Mouse (Mus musculus): ENCODE measurements around the gene Ocm.

Gene Ocm

DNA sequence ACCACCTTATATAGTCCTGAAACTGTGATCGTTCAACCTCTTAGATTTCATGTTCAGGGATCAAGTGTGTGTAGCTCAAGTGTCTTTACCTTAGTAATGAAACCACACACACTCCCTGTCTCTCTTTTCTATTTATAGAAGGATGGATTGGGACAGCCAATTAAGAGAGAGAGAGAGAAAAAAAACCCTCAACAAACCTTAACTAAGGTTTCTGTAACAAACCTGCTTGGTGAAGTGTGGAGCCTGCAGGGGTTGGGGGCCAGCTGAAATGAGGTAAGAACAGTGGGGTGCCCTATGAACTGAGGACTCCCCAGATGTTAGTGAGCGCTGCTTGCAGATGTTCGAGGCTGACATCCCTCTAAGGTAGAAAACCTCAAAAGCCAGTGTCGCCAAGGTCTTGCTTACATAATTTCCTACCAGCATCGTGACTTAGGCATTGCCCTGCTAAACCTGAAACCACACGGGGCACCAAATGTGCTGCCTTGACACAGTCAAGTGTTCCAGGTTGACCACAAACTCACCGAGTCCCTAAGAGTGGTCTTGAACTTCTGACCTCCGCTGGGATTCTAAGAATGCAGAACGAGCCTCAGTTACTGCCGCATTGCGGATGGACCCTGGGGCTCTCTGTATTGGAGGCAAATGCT is at the start of gene Ocm:
Ocm (minus strand) TSS at position 51 of the 644 bp plus-strand sequence.
- no peak for DNase-seq (ENCODE audit: low spot score in 2 of 2)

DNA sequence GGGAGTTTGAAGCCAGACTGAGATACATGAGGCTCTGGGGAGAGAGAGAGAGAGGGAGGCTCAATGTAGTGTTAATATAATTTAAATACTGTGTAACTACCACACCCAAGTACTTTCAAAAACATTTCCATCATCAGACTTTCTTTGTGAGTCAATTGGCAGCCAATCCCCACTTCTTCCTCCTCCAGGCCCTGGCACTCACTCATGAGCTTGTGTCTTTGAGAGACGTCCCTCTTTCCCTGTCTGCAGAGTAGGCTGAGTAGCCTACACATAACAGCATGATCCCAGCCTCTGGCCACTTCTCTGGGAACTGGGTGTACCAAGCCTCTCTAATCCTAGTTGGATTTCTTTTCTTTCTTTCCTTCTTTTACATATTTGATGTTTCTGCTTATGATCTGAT is 44.8 kb upstream of the Ocm start:
- DNase-seq (ENCODE audit: low spot score in 2 of 2): no peak

DNA sequence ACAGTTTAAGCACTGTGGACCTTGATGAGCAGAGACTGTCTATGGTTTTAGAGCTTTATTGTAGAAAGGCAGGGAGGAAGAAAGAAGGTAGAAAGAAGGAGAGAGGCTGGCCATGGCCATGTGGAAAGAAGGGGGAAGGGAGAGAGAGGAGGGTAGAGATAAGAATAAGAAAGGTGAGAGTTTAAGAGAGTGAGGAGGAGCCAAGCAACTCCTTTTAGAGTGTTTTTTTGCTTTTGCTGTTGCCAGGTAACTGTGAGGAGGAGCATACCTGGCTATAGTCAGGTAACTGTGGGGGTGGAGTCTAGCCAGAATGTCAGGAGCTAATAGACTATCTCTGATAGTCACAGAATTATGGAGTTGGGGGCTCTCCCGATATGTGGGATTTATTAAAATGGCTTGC is 43.6 kb upstream of the Ocm start:
- no peak for DNase-seq (ENCODE audit: low spot score in 2 of 2)

DNA sequence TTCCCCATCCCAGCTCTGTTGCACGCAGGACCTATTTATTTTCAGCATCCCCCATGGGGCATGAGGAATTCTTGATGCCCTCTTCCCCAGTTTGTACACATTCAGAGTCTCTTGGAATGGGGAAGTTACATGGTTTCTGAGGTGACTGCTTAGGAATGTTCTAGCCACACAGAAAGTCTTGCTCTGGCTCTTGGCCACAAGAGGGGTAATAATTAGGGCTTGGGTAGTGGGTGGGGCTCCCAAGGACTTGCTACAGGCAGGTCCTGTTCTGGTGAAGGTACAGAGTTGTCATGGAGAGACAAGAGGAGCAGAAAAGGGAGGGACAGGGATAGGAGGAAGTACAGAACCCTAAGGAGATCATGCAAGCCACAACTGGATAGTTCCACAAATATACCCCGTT is 39.6 kb upstream of the Ocm start:
- no peak for DNase-seq (ENCODE audit: low spot score in 2 of 2)

DNA sequence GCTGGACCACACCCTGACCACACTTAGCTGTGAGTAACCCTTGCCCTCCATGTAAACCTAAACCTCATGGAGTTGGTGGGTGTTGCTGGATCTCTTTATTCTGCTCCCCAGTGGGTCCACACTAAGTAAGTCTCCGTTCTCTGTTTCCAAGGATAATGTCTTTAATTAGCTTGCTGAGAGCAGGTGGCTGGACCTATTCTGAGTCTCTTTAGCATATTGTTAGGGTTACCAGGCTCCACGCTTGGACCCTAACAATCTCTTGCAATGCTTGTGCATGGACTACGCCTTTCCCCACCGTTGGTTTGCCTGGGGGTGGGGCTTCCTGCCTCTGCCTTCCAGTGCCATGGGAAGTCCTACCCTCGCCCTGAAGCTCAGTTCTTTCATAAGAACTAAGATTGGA is 37.6 kb upstream of the Ocm start:
- DNase-seq (ENCODE audit: low spot score in 2 of 2): no peak

DNA sequence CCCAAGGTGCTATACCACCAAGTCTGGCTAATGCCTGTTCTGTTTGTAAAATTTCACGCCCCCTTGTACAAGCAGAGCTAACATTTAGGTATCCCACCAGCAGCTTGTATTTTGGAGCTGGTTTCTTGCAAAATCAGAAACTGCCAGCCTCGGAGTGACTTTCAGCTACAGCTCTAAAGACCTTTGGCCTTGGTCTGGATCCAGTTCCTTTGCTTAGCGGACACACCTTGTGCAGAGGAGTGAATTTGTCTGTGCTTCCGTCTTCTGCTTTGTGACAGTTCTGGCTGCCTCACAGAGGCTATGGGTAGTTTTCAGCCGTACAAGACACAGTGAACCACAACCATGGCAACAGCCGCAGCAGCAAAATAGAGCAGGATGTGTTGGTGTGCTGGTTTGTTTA is 27.9 kb upstream of the Ocm start:
- no peak for DNase-seq (ENCODE audit: low spot score in 2 of 2)

DNA sequence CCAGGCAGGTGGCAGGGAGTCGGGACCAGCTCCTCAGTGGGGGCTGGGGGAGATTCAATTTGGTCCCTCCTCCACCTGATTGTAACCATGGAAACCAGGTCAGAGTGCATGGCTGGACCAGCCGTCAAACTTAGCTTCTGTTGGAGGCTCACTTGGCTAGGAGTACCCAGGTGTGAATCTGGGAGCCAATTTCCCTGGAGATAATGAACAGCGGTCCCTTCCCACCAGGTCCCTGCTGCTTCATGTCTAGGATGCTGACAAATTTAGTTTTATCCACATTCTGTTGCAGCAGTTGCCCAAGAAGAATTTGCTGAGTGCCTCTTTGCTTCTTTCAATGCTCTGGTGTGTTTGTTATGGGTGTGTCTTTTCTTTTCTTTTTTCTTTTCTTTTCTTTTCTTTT is 27.0 kb upstream of the Ocm start:
- DNase-seq (ENCODE audit: low spot score in 2 of 2): no peak

DNA sequence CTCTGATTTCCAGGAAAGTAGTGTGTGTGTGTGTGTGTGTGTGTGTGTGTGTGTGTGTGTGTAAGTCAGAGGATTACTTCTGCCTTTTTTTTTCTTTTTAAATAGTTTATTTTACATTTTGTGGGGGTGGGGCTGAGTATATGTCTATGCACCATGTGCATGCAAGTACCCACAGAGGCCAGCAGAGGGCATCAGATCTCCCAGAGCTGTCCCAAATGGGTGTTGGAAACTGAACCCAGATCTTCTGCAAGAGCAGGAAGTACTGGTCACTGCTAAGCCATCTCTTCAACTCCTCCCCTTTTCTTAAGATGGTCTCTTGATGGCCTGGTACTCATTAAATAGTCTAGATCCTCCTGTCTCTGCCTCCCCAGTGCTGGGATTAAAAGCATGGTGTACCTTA is 24.8 kb upstream of the Ocm start:
- no peak for DNase-seq (ENCODE audit: low spot score in 2 of 2)

DNA sequence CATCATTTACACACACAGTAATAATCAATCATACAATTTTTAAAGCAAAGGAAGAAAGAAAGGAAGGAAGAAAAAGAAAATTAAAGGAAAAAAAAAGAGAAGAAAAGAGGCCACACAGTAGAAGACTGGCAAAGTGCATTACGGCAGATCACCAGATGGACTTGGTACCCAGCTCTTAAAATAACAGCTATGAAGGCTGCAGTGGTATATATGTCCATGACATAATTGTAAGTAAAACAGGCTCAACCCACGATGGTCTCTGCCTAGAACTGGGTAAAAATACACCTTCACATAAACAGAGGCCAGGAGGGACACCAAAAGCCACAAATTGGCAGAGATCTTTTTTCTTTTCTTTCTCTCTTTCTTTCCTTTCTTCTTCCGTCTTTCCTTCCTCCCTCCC is 23.4 kb upstream of the Ocm start:
- no peak for DNase-seq (ENCODE audit: low spot score in 2 of 2)

DNA sequence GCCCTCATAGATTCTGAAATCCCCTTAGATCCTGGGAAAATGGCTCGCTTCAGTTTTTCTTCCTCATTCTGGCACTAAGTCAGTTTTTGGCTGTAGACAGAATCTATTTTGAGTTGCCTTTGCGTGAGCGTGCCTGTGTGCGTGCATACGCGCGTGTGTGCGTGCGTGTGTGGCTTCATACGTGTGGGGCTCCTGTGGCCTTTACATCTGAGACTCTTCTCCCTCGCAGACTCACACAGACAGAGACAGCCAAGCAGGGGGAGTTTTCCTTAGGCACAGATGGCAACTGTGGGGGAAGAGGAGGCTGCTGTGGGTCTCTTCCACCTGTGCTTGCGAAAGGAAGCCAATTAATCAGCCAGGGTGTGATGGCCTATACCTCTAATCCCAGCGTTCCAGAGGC is 20.9 kb upstream of the Ocm start:
- no peak for DNase-seq (ENCODE audit: low spot score in 2 of 2)

DNA sequence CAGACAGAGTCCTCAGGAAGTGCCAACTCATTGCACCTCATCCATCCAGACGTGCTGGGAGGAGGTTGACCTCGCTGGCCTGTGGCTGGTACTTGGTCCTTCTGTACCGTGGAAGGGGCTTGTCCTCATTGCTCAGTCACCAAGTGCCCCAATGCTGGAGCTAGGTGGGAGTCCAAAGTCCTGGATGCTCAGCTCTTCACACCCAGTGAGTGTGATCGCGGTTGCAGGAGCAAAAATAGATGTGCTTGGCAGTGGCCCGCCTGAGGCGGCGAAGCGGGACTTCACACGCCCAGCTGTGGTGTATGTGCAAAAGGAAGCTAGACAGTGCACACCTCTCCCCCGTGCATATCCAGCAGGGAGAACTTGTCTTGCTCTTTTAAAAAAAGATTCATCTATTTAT is 16.7 kb upstream of the Ocm start:
- no peak for DNase-seq (ENCODE audit: low spot score in 2 of 2)

DNA sequence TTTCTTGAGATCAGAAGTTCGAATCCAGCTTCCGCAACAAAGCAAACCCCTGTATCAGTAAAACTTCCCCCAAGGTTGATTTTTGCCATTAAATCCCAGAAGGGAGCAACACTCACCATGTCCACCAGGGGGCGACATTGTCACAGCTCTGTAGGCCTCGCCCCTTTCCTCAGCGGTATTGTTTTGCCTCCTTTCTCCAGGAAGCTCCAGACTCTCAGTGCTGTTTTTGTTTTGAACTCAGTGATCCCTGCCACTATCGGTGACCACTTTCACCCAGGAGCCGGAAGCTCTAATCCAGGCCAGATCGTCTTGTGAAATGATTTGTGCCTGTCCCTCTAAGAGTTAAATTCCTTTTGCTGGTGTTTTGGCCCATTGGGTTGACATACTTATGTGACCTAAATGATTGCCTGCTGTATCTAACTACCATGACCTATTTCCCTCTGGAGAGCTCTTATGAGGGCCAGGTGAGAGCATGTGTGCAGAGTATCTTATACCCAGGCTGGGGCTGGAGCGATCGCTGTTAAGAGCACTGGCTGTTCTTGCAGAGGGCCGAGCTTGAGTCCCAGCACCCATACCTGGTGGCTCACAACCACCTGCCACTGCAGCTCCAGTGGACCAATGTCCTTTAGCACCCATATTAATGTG is 14.4 kb upstream of the Ocm start:
- peak; percentile 53 to 75 for DNase-seq (ENCODE audit: low spot score in 2 of 2)

DNA sequence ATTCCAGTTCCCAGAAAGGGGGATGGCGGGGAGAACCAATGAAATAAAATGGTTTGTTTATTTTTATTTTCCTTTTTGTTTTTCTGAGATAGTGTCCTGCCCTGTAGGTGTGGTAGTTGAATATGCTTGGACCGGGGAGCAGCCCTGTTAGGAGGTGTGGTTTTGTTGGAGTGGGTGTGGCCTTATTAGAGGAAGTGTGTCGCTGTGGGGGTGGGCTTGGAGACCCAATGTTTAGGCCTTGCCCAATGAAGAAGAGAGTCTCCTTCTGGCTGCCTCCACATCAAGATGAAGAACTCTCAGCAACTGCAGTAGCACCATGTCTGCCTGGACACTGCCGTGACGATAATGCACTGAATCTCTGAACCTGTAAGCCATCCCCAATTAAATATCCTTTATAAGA is 13.4 kb upstream of the Ocm start:
- no peak for DNase-seq (ENCODE audit: low spot score in 2 of 2)

DNA sequence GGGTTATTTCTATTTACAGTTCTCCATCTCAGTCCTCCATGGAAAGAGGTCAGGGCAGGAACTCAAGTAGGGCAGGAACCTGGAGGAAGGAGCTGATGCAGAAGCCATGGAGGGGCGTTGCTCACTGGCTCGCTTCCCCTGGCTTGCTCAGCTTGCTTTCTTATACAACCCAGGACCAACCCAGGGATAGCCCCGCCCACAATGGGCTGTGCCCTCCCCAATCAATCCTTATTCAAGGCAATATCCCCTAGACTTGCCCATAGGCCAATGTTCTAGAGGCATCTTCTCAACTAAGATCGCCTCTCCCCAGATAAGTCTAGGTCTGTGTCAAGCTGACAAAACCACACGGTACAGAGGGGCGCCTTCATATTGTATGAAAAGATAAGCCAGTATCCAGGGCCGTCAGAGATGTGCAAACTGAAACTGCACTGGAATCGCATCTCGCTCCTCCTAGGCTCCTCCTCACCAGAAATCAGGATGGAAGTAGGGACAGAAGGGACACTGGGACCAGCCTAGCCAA is 12.7 kb upstream of the Ocm start:
- DNase-seq (ENCODE audit: low spot score in 2 of 2): no peak

DNA sequence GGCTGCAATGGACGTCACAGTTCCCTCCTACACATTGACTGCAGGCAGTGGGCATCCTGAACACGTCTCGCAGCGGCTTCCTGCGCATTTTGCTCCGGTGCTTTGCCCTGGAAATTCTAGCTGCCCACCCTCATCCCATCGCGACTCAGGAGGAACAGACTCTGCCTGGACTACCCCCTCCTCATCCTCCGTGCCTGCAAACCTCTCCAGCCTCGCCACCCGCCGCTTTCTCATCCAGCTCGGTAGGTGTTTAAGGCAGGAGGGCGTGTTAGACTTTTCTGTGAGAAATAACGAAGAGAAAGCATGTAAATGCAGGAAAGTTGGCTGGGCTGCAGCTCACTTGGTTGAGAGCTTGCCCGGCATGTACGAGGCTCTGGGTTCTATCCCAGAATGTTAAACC is 10.5 kb upstream of the Ocm start:
- DNase-seq (ENCODE audit: low spot score in 2 of 2): no peak

DNA sequence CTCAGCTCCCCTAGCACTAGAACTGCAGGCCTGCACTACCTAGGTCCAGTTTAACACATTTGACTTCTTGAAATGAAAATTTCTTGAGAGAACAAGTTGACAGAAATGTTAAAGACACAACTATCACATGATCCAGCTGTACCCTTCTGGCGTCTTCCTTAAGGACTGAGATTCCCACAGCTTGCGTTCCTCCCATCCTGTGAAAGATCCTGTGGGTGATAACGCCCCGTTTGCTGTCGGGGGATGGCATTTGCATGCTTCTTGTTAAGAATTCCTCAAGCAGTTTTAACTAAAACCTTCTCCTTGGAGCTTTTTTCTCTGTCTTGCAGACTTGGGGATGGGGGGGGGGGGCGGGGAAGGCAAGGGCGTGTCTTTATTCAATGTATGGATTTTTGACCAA is 8.1 kb upstream of the Ocm start:
- no peak for DNase-seq (ENCODE audit: low spot score in 2 of 2)

DNA sequence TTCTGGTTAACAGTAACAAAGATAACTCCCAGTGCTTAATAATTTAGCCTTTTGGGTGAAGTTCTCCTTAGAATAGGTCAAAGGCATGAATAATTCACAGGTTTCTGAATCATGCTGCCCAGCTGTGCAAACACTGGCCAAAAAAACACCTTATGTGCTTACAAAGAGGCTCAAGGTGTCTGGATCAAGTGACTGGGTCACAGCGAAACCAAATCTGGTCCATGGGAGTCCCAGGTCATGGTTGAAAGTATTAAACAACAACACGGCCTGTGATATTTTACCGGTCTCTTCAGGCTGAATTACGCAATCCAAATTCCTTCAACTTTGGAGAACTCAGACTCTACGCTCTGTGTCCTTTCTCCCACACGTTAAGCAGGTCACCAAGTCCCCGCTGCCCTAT is 6.0 kb upstream of the Ocm start:
- no peak for DNase-seq (ENCODE audit: low spot score in 2 of 2)

DNA sequence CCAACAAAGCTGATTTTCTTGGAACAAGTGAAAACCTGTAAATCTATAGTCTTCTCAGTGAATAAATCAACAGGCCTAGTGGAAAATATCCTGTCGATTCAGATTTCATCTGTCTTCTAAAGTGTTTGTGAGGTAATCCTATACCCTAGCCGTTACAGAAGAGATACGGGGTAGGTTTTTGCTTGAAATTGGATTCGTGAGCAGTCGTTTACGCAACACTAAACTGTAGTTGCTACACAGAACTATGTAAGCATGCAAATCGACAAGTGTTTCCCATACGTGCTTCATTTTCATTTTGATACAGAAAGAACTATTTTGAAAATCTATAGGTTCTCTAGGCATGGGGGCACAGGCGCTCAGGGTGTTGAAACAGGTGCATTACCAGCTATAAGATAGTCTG is 10.6 kb downstream of the Ocm start:
- no peak for DNase-seq (ENCODE audit: low spot score in 2 of 2)

DNA sequence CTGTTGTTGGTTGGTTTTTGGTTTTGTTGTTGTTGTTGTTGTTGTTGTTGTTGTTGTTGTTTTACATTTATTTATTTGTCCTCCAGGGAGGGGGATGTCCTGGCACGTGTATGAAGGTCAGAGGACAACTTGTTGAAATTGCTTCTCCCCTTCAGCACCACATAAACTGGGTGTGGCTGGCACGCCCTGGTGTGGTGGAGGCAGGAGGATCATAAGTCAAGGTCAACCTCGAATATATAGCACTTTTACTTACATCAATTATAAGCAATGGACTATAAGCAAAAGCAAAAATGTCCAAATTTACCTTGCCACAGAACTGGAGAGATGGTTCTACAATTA is 11.2 kb downstream of the Ocm start:
- DNase-seq (ENCODE audit: low spot score in 2 of 2): no peak

DNA sequence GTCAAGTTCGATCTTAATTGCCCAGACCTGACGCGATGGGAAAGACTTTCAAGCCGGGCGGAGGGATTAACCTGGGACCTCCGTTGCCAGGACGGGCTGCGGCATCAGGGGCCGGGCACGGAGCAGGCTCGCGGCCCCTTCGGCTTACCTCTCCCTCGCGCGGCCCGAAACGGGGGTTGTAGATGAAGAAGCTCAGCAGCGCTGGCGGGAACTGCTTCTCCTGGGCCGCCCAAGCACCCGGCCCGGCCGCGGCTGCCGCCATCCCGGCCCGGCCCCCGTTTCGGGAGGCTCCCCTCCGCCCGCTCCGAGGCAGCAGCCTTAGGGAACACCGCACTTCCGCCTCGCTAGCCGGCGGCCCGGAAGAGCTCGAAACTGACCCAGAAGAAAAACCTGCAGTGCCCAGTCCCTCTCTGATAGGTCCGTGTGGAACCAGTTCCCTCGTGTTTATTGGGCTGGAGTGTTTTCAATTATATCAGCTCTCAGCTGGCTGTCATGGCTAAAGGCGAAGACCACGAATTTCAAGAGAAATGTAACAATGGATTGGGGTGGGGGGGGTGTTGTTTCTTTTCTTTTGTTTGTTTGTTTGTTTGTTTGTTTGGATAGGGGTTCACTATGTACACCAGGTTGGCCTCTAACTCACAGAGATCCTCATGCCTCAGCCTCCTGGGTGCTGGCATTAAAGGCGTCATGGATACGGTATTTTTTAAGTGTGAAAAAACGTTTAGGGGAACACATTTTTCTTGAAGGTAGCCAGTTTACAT is 11.7 kb downstream of the Ocm start, which contains the start of gene Ccz1:
Ccz1 (minus strand) TSS at position 327 of the 761 bp plus-strand sequence.
- DNase-seq (ENCODE audit: low spot score in 2 of 2): peak; percentile 66 to 74

DNA sequence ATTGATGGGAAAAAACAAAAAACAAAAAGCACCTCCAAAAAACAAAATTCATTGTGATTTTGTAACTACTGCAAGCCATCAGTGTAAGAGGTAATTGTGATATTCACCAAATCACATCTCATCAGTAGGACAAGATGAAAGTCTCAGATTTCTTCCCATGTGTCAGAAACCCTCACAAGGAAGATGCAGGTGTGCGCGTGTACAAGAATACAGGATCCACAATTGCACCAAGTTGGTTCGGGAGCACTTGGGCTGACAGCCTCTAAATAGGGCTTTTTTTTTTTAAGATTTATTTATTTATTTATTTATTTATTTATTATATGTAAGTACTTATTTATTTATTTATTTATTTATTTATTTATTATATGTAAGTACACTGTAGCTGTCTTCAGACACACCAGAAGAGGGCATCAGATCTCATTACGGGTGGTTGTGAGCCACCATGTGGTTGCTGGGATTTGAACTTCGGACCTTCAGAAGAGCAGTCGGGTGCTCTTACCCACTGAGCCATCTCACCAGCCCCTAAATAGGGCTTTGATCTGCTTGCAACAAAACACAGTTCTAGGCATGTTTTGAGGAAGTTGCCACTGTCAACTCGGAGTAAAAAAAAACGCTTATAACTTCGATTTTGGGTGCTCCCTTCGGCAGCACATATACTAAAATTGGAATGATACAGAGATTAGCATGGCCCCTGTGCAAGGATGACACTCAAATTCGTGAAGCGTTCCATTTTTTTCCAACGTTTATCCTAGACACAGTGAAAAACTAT is 12.9 kb downstream of the Ocm start:
- peak in 1 of 2 experiments; percentile 9 for DNase-seq (ENCODE audit: low spot score in 2 of 2)

DNA sequence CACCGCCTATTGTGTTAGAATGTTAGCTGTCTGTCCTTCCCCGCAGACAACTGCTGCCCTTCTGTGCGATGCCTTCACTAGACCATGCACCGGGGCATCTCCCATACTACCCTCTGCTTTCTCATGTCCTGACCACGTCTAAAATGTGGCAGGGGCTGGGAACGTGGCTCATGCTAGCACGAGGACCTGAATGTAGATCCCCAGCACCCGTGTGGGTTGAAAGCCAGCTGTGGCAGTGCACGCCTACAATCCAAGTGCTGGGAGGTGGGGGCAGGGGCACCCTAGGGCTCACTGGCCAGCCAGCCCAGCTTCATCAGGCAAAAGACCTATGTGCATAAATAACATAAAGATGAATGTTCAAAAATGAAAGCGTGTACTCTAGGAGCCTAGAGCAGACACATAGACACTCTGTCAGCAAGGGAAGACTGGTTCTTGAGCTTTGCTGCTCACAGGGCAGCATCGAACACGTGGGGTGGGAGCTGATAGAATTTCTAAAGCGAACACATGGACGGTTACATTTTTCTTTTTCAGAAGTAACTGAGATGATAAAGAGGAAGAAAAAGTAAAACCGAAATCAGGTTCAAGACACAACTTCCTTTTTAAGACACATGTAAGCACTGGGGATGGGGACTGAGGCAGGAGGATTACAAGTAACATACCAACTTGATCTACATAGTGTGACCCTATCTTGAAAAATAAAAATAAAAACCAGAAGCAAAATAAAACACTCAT is 23.8 kb downstream of the Ocm start:
- DNase-seq (ENCODE audit: low spot score in 2 of 2): peak in 1 of 2 experiments; percentile 21
